Mouse (Mus musculus) left cerebral cortex, adult 9 months (tissue): ENCODE measurements at regions not wholly inside any gene's neighbourhood (a gene's known extent, or its start where the extent isn't known, plus 50 kb on each side); places are given as distances from the start of the nearest gene placed in this dataset.

ENCODE experiments used
- DNase-seq, 2 experiments: peaks; one replicate each; pipeline ENCODE4 v3.0.0; 2022; ENCODE audit warnings: low spot score in 2 of 2

DNA sequence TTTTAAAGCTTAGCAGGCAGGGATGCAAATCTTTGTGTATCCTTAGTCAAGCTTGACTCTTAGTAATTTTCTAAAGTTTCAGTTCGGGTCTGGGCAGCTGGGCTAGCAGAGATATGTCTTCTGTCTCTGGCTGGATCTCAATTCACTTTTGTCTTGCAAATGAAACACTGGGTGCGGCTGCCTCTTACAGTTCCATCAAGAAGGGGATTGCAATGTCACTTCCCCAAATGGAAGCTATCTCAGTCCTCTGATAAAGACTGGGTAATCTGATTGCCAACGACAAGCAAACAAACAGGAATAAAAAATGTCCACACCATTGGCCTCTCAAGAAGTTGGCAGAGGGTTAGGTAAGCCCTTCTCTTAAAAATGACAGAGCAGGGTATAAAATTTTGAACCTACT lies 314.1 kb upstream of the Fam19a5 start:
- no peak for DNase-seq

DNA sequence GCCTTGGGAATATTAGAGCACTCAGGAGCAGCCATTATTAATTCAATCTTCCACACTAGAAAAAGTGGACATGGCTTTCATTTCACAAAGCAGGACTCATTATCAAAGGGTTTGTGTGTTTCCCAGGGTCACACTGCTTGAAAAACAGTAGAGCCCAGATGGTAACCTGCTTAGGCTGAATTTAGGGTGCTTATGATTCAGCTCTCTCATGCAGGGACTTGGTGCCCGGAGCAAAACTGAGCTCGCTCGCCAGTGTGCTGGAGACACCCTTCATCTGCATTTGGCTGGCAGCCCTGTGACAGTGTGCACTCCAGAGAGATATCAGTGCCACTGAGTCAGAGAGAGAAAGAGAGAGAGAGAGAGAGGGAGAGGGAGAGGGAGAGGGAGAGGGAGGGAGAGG lies 308.0 kb upstream of the Fam19a5 start:
- no peak for DNase-seq

DNA sequence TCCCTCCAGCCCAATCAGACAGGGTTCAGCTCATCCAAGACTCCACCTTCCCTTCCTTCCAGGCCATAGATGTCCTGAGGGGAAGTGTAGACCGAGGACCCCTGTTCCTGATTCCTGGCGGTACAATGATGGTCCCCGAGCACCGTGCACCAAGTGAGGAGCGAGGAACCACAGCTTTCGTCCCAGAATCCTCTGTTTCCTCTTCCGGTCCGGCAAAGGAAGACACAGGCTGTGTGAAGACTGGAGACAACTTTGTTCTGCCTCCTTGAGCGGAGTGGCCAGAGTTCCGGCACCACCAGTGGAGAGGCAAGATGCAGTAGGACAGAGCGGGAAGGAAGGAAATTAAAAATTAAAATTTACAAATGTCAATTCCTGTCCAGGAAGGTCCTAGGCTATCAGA lies 305.0 kb upstream of the Fam19a5 start:
- DNase-seq: no peak

DNA sequence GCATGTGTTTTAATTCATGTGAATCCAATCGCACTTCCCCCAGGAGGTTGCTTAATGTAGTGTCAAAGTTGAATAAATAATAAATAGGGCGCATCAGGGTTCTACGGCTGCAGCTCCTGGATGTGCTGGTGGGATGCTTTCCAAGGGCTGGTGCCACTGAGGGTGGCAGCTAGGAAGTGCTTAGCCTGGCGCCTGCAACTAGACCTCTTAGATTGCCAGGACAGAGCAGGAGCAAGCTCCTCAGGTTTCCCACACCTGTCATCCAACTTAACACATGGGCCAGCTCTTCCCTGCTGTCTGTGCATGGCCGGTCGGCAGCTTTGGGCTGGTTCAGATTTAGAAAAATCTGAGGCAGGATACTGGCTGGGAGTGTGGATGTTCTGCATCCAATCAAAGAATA lies 282.6 kb upstream of the Fam19a5 start:
- no peak for DNase-seq

DNA sequence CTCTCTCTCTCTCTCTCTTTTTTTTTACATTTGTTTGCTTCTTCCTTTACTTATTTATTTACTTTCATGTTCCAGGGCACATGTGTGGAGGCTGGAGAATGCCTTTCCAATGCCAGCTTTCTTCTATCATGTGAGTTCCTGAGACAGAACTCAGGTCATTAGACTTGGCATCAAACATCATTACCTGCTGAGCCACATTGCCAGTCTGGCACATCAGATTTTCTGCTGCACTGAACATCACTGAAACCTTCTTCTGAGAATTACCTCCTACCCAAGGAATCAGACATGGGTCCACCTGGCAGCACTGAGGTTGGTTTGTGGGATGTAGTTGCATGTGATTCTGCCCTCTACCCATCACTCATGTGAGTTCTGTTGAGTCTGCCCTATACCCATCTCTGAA lies 279.2 kb upstream of the Fam19a5 start:
- no peak for DNase-seq

- DNase-seq: no peak
Measured at GRCm38 (mm10) chr15:87290987-87291529, 253.0 kb upstream of the Fam19a5 start.

GRCm38 (mm10) chr15:87319896-87320295 lies 224.2 kb upstream of the Fam19a5 start:
- DNase-seq: no peak

DNA sequence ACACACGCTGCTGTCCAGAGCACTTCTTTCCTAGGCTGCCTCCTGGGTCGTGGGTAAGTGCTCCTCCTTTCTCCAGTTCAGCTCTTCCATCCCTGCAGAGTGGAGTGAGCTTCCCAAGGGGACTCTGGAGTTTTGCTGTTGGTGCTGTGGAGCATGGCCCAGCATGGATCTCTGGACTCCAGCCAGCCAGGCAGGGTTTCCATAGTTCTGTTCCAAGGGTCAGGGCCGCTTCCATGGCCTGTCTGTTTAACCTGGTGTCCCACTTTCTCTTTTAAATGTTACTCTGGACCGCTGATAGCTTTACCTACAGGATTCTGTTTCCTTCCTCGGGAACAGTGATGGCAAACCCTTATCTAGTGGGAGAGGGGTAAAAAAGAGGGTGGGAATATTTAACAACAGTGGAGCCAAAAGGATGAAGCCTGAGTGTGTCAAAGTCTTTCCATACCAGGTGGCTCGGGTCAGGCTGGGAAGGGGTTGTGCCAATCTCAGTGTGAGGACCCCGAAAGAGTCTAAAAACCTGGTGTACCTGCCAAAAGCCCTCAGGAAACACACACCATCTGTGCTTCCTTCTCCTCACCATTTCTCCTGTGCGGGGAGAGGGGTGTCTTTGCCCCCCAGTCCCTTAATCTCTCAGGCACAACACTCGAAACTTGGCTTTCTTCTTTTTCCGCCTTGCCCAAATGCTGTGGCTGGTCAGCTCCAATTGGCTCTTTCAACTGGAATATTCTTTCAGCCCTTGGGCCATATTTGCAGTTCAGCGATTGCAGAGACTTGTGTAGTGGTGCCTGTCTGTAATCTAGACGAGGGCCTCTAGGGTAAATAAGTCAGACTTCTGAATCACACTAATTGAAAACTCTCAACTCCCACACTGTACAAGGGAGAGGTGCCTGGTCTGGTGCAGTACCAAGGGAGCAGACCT lies 222.8 kb upstream of the Fam19a5 start:
- no peak for DNase-seq

DNA sequence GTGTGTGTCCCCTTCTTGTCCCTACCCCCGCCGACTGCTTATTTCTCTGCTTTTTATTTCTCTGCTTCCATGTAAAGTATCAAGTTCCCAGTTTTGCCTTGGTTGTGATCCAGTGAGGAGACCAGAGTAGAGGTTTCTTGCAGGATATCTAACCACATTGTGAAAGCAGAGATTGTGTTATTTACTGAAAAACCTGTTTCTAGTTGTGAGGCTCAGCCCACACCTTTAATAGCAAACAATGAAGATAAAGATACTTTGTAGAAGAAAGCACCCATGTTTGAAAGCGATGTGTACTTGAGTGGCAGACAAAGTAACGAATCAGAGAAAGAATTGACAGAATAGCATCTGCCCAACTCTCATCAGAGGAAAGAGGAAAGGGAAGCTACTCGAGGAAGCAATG lies 218.7 kb upstream of the Fam19a5 start:
- no peak for DNase-seq

DNA sequence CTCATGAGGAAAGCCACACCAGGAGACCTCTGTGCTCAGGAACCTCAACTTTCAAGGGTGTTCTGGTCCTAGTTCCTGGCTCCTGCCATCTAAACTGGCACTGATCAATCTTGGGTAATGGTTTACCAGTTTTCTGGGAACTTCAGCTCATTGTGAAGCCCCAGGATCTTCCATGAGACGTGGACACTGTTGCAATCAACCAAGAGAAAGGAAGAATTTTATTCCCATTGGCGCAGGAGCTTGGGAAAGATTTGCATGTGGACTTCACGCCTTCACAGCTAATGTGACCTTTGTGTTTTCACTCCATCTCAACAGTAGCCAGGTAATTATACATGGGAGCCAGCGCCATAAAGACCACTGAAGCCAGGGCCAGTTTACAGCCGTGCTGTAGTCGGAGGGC lies 217.8 kb upstream of the Fam19a5 start:
- DNase-seq: no peak

DNA sequence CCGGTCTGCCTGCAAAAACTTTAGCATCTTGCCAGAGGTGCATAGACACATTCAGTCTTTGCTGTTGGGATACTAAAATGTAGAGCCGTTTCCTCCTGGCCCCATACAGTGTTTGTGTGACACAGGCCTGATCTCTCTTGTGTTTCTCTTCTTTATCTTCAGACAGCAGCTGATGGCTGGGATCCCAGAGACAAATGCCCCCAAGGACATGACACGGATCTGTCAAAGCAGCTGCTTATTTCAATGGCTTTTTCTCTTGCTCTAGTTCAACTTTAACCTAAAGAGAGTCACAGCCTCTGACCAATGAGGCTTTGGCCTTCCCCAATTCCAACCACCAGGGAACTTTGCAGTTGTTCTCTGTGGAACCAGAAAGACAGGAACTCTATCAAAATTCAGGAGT lies 211.7 kb upstream of the Fam19a5 start:
- no peak for DNase-seq

- no peak for DNase-seq
Measured at GRCm38 (mm10) chr15:87333527-87333926, 210.6 kb upstream of the Fam19a5 start.

GRCm38 (mm10) chr15:87334430-87334829 lies 209.7 kb upstream of the Fam19a5 start:
- no peak for DNase-seq

- DNase-seq: no peak
Measured at GRCm38 (mm10) chr15:87335324-87335723, 208.8 kb upstream of the Fam19a5 start.

GRCm38 (mm10) chr15:87335737-87336136 lies 208.4 kb upstream of the Fam19a5 start:
- no peak for DNase-seq

DNA sequence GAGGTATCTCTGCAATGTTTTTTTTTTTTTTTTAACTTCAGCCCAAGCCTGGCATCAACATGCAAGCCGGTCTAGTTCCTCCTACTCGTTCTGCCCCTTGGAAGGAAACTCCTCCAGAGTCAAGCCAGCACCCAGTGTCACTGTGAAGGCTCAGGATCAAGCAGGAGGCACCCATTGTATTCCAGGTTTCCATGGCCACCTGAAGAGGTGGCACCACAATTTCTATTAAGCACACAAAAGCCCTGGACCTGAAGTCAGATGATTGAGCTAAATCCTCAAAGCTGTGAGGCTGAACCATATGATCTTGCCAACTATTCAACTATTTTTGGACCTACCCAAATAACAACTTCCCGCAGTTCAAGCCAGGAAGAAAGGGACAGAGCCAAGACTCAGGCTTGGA lies 204.2 kb upstream of the Fam19a5 start:
- peak; percentile 18 to 33 for DNase-seq

GRCm38 (mm10) chr15:87342656-87343055 lies 201.4 kb upstream of the Fam19a5 start:
- DNase-seq: peak in 1 of 2 experiments; percentile 18

GRCm38 (mm10) chr15:87345826-87346225 lies 198.3 kb upstream of the Fam19a5 start:
- no peak for DNase-seq

DNA sequence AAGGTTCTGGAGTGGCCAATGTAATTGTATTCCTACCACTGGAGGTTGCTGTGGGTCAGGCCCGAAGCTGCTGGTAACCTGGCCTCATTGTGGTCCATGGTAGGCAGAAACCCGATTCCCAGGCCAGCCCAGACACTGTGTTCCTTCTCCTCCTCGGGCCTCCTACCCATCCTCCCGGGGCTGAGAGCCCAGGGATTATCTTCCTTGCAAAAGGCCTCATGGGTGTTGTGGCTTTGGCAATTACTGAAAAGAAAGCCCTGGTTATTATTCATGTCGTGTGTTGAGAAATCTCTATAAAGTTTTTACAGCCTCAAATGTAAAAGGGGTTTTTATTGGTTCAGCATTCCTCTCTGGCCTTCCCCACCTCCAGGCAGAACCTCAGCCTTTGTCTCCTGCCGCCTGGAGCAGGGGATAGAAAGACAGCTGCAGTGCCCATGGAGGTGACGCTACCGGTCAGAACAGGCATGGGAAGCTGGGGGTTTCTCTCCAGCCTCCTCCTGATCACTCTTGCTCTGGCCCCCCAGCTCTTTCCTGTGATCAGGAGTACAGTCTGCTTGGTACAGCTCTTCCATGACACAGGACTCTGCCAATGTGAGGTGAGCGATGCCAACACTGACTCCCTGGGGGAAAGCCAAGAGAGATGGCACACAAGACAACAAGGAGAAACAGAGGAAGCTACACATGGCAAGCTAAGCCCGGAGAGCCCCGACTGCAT lies 194.4 kb upstream of the Fam19a5 start:
- no peak for DNase-seq

GRCm38 (mm10) chr15:87352812-87353211 lies 191.3 kb upstream of the Fam19a5 start:
- DNase-seq: no peak

DNA sequence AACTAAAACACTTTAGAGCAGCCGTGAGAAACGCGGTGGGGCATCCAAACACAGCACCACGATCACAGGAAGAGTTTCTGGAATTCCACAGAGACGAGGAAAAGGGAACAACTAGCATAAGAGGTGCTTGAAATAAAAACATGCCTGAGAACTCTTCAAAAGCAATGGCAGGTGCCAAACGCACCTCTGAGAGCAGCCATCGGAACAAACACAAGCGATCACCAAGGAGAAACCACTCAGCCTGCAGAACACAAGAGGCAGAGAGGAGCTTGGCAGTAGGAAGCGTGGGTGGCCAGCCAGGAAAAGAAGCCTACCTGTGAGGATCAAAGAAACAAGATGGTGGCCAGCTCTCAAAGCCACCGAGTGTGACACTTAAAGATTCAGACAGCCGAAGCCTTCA lies 190.2 kb upstream of the Fam19a5 start:
- DNase-seq: no peak

GRCm38 (mm10) chr15:87360457-87360856 lies 183.6 kb upstream of the Fam19a5 start:
- DNase-seq: no peak
